9 mouse cellular contexts compared by ENCODE assay signal in the genomic region with DNA sequence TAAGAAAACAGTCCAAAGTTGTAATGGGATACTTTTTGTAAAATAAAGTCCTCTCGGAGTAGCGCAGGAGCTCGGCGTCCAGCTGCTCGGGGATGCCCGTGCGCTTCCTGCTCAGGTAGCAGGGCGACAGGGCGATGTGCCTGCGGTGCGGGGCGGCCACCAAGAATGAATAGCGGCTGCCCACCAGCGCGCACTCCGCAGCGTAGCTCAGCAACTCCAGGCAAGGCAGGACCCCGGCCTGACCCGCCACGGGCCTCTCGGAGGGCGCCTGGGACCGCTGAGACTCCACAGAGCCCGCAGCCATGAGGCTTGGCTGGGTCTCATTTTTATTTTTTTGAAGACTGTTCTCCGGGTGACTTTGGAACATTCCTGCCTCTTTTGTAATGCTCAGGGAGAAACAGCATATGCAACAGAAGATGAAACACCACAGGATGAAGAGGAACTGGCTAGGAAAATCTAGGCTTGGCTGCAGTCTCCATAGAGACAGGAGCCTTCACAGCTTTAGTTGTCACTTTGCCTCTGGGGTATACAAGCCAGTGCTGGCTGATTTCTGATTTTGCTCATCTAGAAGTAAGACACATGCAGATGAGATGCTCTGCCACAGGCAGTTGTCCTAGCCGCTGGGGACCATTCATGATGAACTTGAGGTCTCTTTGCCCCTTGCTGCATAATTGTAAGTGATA. TPM values are rescaled to one million over a fixed set of nuclear protein-coding genes. Genes with fewer than 3 reads are reported as not detected.
DNase-seq lines count a peak whose midpoint lies in the region; ATAC-seq and TF ChIP-seq lines count a peak whose summit lies in the region.
"Had no signal": no experiment of that assay in that cellular context is flagged by ENCODE, and none has a peak within 500 bp of the region (broad histone marks: within the 10 kb centered on the region; RNA-seq: fewer than 3 reads in every experiment).

No protein-coding gene starts in this region.

- H3K9ac ChIP-seq in heart, embryonic 15.5 days, result no peak overlapping the region
- peak overlapping the region; percentile 27; the same call in 1 of the 2 replicates for H3K9ac ChIP-seq in ES-E14 (ENCODE audit: insufficient read depth, low read depth, low read length, poor library complexity, severe bottlenecking)
- H3K9ac ChIP-seq in forebrain, embryonic 14.5 days (ENCODE audit: low read length), result no peak overlapping the region
- no peak overlapping the region for H3K9ac ChIP-seq in midbrain, embryonic 11.5 days (ENCODE audit: low read length)

- 0 out of 2 replicates have a peak overlapping the region, but pooled peaks have one; percentile 19 for H3K4me3 ChIP-seq in heart, embryonic 15.5 days
- peak overlapping the region; percentile 21 to 24; a peak in 2 of 4 replicates for H3K4me3 ChIP-seq in ES-E14 (ENCODE audit: insufficient read depth in 1 of 2, low read depth in 1 of 2, low read length in 2 of 2, poor library complexity in 1 of 2, severe bottlenecking in 1 of 2)
- no peak overlapping the region for H3K4me3 ChIP-seq in forebrain, embryonic 14.5 days (ENCODE audit: low read depth, low read length)
- no peak overlapping the region for H3K4me3 ChIP-seq in midbrain, embryonic 11.5 days (ENCODE audit: low read depth, low read length)

- no peak overlapping the region for H3K27ac ChIP-seq in heart, embryonic 15.5 days
- no peak overlapping the region for H3K27ac ChIP-seq in ES-E14 (ENCODE audit: insufficient read depth, low read depth, low read length, poor library complexity, severe bottlenecking)
- H3K27ac ChIP-seq in forebrain, embryonic 14.5 days (ENCODE audit: low read depth, low read length), result no peak overlapping the region
- no peak overlapping the region for H3K27ac ChIP-seq in midbrain, embryonic 11.5 days (ENCODE audit: low read depth, low read length)

- no peaks in the 10 kb centered on the region for H3K4me1 ChIP-seq in heart, embryonic 15.5 days (replicated peaks)
- H3K4me1 ChIP-seq in ES-E14 (ENCODE audit: control insufficient read depth in 2 of 2, insufficient read depth in 2 of 2, low read length in 2 of 2, poor library complexity in 1 of 2), result no peaks in the 10 kb centered on the region
- H3K4me1 ChIP-seq in forebrain, embryonic 14.5 days (ENCODE audit: control insufficient read depth, insufficient read depth, low read length), result no peaks in the 10 kb centered on the region
- no peaks in the 10 kb centered on the region for H3K4me1 ChIP-seq in midbrain, embryonic 11.5 days (ENCODE audit: control insufficient read depth, insufficient read depth, low read length)

- 18% methylated on average over 26 of the region's 26 CpGs for WGBS in heart, embryonic 15.5 days
- WGBS in forebrain, embryonic 14.5 days, result 16% methylated on average over 26 of the region's 26 CpGs
- WGBS in midbrain, embryonic 11.5 days, result 19% methylated on average over 26 of the region's 26 CpGs

- no peak for ATAC-seq in heart, embryonic 15.5 days (replicated peaks; ENCODE audit: insufficient number of reproducible peaks, insufficient read depth, low FRiP score, low read depth)
- ATAC-seq in forebrain, embryonic 14.5 days, result no peak
- 0 out of 2 replicates have a peak, but pooled peaks have one; percentile 61 for ATAC-seq in midbrain, embryonic 11.5 days (ENCODE audit: low FRiP score)
- ATAC-seq in megakaryocyte-erythroid progenitor cell, adult 5-6 weeks (replicated peaks; ENCODE audit: low FRiP score, low TSS enrichment, poor library complexity, severe bottlenecking), result no peak

- H3K27me3 ChIP-seq in heart, embryonic 15.5 days, result no peaks in the 10 kb centered on the region
- no peaks in the 10 kb centered on the region for H3K27me3 ChIP-seq in forebrain, embryonic 14.5 days (replicated peaks; ENCODE audit: control insufficient read depth, insufficient read depth, low read length)
- H3K27me3 ChIP-seq in midbrain, embryonic 11.5 days (ENCODE audit: control insufficient read depth, insufficient read depth, low read length), result no peaks in the 10 kb centered on the region

- H3K4me2 ChIP-seq in heart, embryonic 15.5 days, result peak overlapping the region; percentile 55
- peak overlapping the region; percentile 36 for H3K4me2 ChIP-seq in forebrain, embryonic 14.5 days (ENCODE audit: low read length)
- H3K4me2 ChIP-seq in midbrain, embryonic 11.5 days, result peak overlapping the region; percentile 35

- no peaks in the 10 kb centered on the region for H3K36me3 ChIP-seq in heart, embryonic 15.5 days
- H3K36me3 ChIP-seq in ES-E14 (ENCODE audit: control insufficient read depth, insufficient read depth, low read length, poor library complexity, severe bottlenecking), result no peaks in the 10 kb centered on the region
- H3K36me3 ChIP-seq in forebrain, embryonic 14.5 days (ENCODE audit: control insufficient read depth, insufficient read depth, low read length), result no peaks in the 10 kb centered on the region
- no peaks in the 10 kb centered on the region for H3K36me3 ChIP-seq in midbrain, embryonic 11.5 days (ENCODE audit: control insufficient read depth, insufficient read depth, low read length)

- in situ Hi-C loops in ES-E14 (cut with MboI; ENCODE audit: low sequenced_read_pairs in 2 of 2, unreplicated experiment in 2 of 2), result no loop called here

- H3K9me3 ChIP-seq in heart, embryonic 15.5 days (replicated peaks), result no peaks in the 10 kb centered on the region
- no peaks in the 10 kb centered on the region for H3K9me3 ChIP-seq in ES-E14 (ENCODE audit: control insufficient read depth, insufficient read depth, low read depth, low read length)
- no peaks in the 10 kb centered on the region for H3K9me3 ChIP-seq in forebrain, embryonic 14.5 days (replicated peaks; ENCODE audit: control insufficient read depth, low read length)
- no peaks in the 10 kb centered on the region for H3K9me3 ChIP-seq in midbrain, embryonic 11.5 days (ENCODE audit: control insufficient read depth, low read length)

- DNase-seq in heart, adult 18-20 months, result no peak
- DNase-seq in ES-E14 (ENCODE audit: low read depth, low spot score), result peak; percentile 12
- DNase-seq in forebrain, embryonic 14.5 days (ENCODE audit: low spot score), result peak; percentile 6
- DNase-seq in midbrain, embryonic 11.5 days (ENCODE audit: low spot score, missing footprints), result no peak
- no peak for DNase-seq in urinary bladder, postnatal 4 days (ENCODE audit: low spot score in 2 of 2)
- no peak for DNase-seq in frontal cortex, postnatal 14 days (ENCODE audit: low spot score in 2 of 2)

TF ChIP-seq in ES-E14, 5 proteins besides CTCF, POLR2A, EP300 and RAD21:
- TF ChIP-seq MAFK (IDR thresholded peaks at IDR 0.05; ENCODE audit: insufficient read depth, low read depth, low read length) (no peak), ZC3H11A (IDR thresholded peaks at IDR 0.05; ENCODE audit: borderline replicate concordance, low read depth, low read length) (no peak), ZNF384 (IDR thresholded peaks at IDR 0.05; ENCODE audit: low read depth, low read length) (no peak), CHD2 (IDR thresholded peaks at IDR 0.05; ENCODE audit: low read depth, low read length) (no peak), HCFC1 (IDR thresholded peaks at IDR 0.05; ENCODE audit: borderline replicate concordance, insufficient read depth, low read length) (no peak)

RNA-seq across cellular contexts. Expression of gene Trat1, which starts 21.5 kb away (rescaled TPM):
- polyA plus RNA-seq in heart, embryonic 15.5 days (2015; fragmentation: Nextera tagmentation; extraction: Ambion mirVana), result 0.20 and 2.2 TPM in 2 replicates
- under 1 TPM in 1 of 2 experiments, not detected in 1; 0.15 TPM for total RNA-seq in heart, adult 18-20 months (2021)
- total RNA-seq in ES-E14 (2012; rRNA removed), result not detected in 2 replicates
- 0.25 TPM in 1 of 2 replicates, not detected in the other for polyA plus RNA-seq in forebrain, embryonic 14.5 days (2014; fragmentation: Nextera tagmentation; extraction: Ambion mirVana)
- 0.04 TPM in 1 of 2 replicates, not detected in the other for polyA plus RNA-seq in midbrain, embryonic 11.5 days (2014; fragmentation: Nextera tagmentation; extraction: Ambion mirVana)
- 0.33 and 2.9 TPM in 2 replicates for total RNA-seq in megakaryocyte-erythroid progenitor cell, adult 5-6 weeks (2014; fragmentation: Nextera tagmentation)
- 1.3 and 3.5 TPM in 2 replicates for total RNA-seq in megakaryocyte-erythroid progenitor cell, adult 5-6 weeks (2017)
- total RNA-seq: MEL had no signal

Comparison
In these comparisons a context has a peak if more than half of its experiments do, and no peak if none do; other contexts are left out.
1. H3K4me3 ChIP-seq: peak in heart, embryonic 15.5 days (single experiment) and ES-E14 (2 of 2); none in forebrain, embryonic 14.5 days (single experiment) and midbrain, embryonic 11.5 days (single experiment).
2. DNase-seq: peak in ES-E14 (single experiment) and forebrain, embryonic 14.5 days (single experiment); none in heart, adult 18-20 months (0 of 2), midbrain, embryonic 11.5 days (single experiment), urinary bladder, postnatal 4 days (0 of 2) and frontal cortex, postnatal 14 days (0 of 2).
3. Peak in every context shown above with its lines, with median percentiles within 50 percentile points of each other: H3K4me2 ChIP-seq.